Mouse (Mus musculus): Measurements from ENCODE around the gene Abraxas2. TPM values are rescaled to one million over a fixed set of nuclear protein-coding genes. Genes with fewer than 3 reads are reported as not detected.

The Abraxas2 gene
- polyA plus RNA-seq (2015; fragmentation: Illumina TruSeq; extraction: RNeasy Lipid Tissue Mini Kit (QIAGEN cat#74804); ENCODE audit: insufficient read depth, low read depth, low replicate concordance) = 6.5 TPM

GRCm38 (mm10) chr7:132859042-132859958 lies at the start of gene Abraxas2:
Gene Abraxas2, plus strand, starts transcription at chr7:132859225.

DNA sequence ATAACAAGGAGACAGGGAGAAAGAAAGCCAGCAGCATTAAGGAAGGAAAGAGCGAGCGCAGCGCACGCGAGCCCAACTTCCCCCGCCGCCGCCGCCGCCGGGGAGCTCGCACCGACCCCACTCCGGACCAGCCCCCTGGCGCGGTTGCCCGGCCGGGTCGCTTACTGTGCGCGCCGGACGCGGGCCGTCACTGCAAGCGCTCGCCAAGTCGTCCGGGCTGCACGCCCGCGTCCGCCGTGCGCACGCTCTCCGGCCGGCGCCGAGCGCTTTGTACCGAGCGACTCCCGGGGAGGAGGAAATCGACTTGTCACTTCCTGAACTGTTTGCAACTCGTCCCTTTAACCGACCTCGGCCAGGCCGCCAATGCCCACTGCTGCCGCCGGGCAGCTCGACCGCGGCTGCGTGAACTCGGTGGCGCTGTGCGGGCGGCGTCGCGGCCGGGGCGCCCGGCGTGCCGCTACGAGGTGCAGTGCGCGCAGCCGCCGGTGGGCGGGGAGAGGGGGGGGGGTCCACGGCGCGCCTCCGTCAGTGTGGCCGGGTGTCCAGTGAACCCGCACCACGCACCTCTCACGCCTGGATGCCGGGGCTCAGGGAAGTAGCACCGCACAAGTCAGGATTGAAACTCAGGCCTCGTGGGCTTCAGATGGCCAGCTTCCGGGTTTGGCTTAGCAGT lies 45.5 kb upstream of the Abraxas2 start, which contains the start of gene Fam53b:
TSS of gene Fam53b (minus strand) at position 471 of the 673 bp plus-strand sequence.

DNA sequence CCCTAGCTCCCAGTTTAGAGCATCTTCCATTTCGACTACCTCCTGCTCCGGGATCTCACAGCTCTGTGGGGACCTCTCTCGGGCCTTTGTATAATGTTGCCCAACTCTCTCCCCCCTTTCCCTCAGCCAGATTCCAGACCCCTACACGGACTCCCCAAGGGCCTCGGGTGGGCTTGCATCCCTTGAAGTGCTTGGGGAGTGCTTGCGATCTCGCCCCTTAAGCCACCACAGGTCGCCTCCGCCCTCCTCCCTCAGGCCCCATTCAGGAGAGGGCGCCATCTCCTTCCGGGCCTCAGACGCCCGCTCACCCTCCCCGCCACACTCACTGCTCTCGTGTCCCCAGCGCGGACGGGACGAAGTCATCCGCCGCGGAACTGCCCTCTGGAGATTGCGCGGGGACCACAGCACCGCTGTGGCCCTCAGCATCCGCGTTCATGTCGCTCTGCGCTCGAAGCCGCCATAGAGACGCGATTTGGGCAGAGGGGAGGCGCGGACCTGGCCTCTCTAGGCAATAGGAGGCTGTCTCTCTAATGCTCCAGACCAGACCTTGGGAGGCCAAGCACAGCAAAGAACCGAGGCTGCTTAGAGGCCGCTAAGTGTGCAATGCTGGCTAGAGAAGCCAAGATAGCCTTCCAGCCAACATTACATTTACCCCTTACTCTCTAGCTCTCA lies 6.7 kb upstream of the Abraxas2 start, which contains the start of gene Eef1akmt2:
TSS of gene Eef1akmt2 (minus strand) at position 501 of the 672 bp plus-strand sequence.

GRCm38 (mm10) chr7:132930850-132931559 lies 72.0 kb downstream of the Abraxas2 start, which contains the start of gene Zranb1:
Gene Zranb1, plus strand, starts transcription at chr7:132931142.

Other genes starting within 250 kb of the Abraxas2 start
- gene Lhpp, start 248.6 kb upstream of the Abraxas2 start, polyA plus RNA-seq (2015; fragmentation: Illumina TruSeq; extraction: RNeasy Lipid Tissue Mini Kit (QIAGEN cat#74804); ENCODE audit: insufficient read depth, low read depth, low replicate concordance) = 1.8 TPM
- gene Fam53b, start 45.3 kb upstream of the Abraxas2 start, polyA plus RNA-seq (2015; fragmentation: Illumina TruSeq; extraction: RNeasy Lipid Tissue Mini Kit (QIAGEN cat#74804); ENCODE audit: insufficient read depth, low read depth, low replicate concordance) = 4.8 TPM
- gene Eef1akmt2, start 6.6 kb upstream of the Abraxas2 start, polyA plus RNA-seq (2015; fragmentation: Illumina TruSeq; extraction: RNeasy Lipid Tissue Mini Kit (QIAGEN cat#74804); ENCODE audit: insufficient read depth, low read depth, low replicate concordance) = 3.9 TPM
- 6.7 TPM for gene Zranb1, start 71.9 kb downstream of the Abraxas2 start, polyA plus RNA-seq (2015; fragmentation: Illumina TruSeq; extraction: RNeasy Lipid Tissue Mini Kit (QIAGEN cat#74804); ENCODE audit: insufficient read depth, low read depth, low replicate concordance)